Mouse (Mus musculus) cerebellum, adult 2 months (tissue): Measurements from ENCODE around the gene Ncam1.

Experiments used
- CTCF ChIP-seq: fragments of 200-500 bp; IDR thresholded peaks from 2 replicates; pipeline ENCODE4 v1.5.1; 2011; ENCODE audit warnings: low read depth, mild to moderate bottlenecking, control low read depth, low read length, moderate library complexity, borderline replicate concordance; ENCODE audit not compliant: insufficient read depth
- POLR2A ChIP-seq: fragments of 200-500 bp; IDR thresholded peaks from 2 replicates; pipeline ENCODE4 v1.6.1; 2011; ENCODE audit warnings: low read length, control low read depth, borderline replicate concordance; ENCODE audit not compliant: insufficient read depth

GRCm38 (mm10) chr9:49737166-49737565, 61.6 kb downstream of the Ncam1 start:
- TF ChIP-seq CTCF (no peak), POLR2A (no peak)
